Comparison of ENCODE assay signal across 13 mouse cellular contexts in the genomic region with DNA sequence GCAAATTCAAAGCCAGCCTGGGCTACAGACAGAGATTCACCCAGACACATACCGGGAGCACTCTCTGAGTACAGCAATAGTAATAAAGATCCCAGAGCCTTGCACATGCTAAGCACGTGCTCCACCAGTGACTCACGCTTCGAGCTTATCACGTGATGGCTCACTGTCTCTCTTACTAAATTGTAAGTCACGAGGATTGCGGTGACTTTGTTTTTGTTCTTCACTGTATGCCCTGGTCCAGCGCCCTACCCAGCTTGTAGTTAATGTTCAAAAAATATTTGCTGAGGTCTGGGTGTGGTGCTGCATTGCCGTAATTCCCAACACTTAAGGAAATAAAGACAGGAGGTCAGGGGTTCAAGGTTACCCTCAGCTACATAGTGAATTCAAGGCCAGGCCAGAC. TPM values are rescaled to one million over a fixed set of nuclear protein-coding genes. Genes with fewer than 3 reads are reported as not detected.
A peak's percentile ranks its signal among the peaks of the same experiment; 100 is the strongest.
DNase-seq lines count a peak whose midpoint lies in the region; ATAC-seq and TF ChIP-seq lines count a peak whose summit lies in the region.
"Had no signal": no experiment of that assay in that cellular context is flagged by ENCODE, and none has a peak within 500 bp of the region (broad histone marks: within the 10 kb centered on the region; RNA-seq: fewer than 3 reads in every experiment).

No protein-coding gene starts in this region.

- no peak for TF ChIP-seq POLR2A in CH12.LX (IDR thresholded peaks at IDR 0.05; ENCODE audit: low read depth, low read length)

- H3K4me3 ChIP-seq in CH12.LX (replicated peaks in 1 of 3; ENCODE audit: low read depth in 2 of 3, low read length in 2 of 3, poor library complexity in 1 of 3) = no peak overlapping the region
- no peak overlapping the region for H3K4me3 ChIP-seq in intestine, embryonic 15.5 days (replicated peaks)
- no peak overlapping the region for H3K4me3 ChIP-seq in heart, embryonic 11.5 days (ENCODE audit: low read depth, low read length)
- no peak overlapping the region for H3K4me3 ChIP-seq in embryonic facial prominence, embryonic 10.5 days
- H3K4me3 ChIP-seq: limb, embryonic 15.5 days had no signal

- TF ChIP-seq EP300 in CH12.LX (IDR thresholded peaks at IDR 0.05; ENCODE audit: low read length) = no peak

- 61% methylated on average over 9 of the region's 9 CpGs for WGBS in intestine, embryonic 15.5 days
- WGBS in heart, embryonic 11.5 days (ENCODE audit: insufficient replicate concordance) = 76% methylated on average over 9 of the region's 9 CpGs
- 87% methylated on average over 9 of the region's 9 CpGs for WGBS in embryonic facial prominence, embryonic 10.5 days

- peaks cover 12% of the 10 kb centered on the region for H3K9me3 ChIP-seq in CH12.LX (replicated peaks; ENCODE audit: low read length)
- H3K9me3 ChIP-seq in intestine, embryonic 15.5 days = no peaks in the 10 kb centered on the region
- no peaks in the 10 kb centered on the region; the same call in 1 of the 2 replicates for H3K9me3 ChIP-seq in heart, embryonic 11.5 days (replicated peaks; ENCODE audit: control insufficient read depth, low read length)
- peaks cover 12% of the 10 kb centered on the region for H3K9me3 ChIP-seq in embryonic facial prominence, embryonic 10.5 days

- H3K27ac ChIP-seq in CH12.LX (ENCODE audit: insufficient read depth, low read depth) = no peak overlapping the region
- no peak overlapping the region for H3K27ac ChIP-seq in intestine, embryonic 15.5 days
- no peak overlapping the region for H3K27ac ChIP-seq in heart, embryonic 11.5 days (ENCODE audit: low read depth, low read length)
- no peak overlapping the region for H3K27ac ChIP-seq in embryonic facial prominence, embryonic 10.5 days (replicated peaks)
- H3K27ac ChIP-seq: limb, embryonic 15.5 days had no signal

- DNase-seq in layer of hippocampus, adult 11-12 months (ENCODE audit: low spot score) = peak; percentile 20
- DNase-seq in layer of hippocampus, adult 8-10 months (ENCODE audit: low spot score in 2 of 2) = no peak
- DNase-seq in CH12.LX (ENCODE audit: extremely low read depth) (no peak), ZHBTc4 (ENCODE audit: low read depth, low spot score) (peak; percentile 72)
- no peak for DNase-seq in embryonic facial prominence, embryonic 10.5 days (ENCODE audit: low spot score)
- DNase-seq in left cerebral cortex, adult 9 months (ENCODE audit: low spot score in 2 of 2) = no peak
- DNase-seq: cerebellum, adult 9-10 months; gastrocnemius, postnatal 36 days; lung, adult 2 months had no signal

- ATAC-seq in intestine, embryonic 15.5 days = peak; percentile 69
- ATAC-seq in heart, embryonic 11.5 days (replicated peaks; ENCODE audit: insufficient number of reproducible peaks, low FRiP score, low TSS enrichment) = no peak

- peaks cover 6 to 11% of the 10 kb centered on the region in 2 experiments for H3K4me1 ChIP-seq in CH12.LX (ENCODE audit: control insufficient read depth in 1 of 2, insufficient read depth in 2 of 2)
- peaks cover 10% of the 10 kb centered on the region for H3K4me1 ChIP-seq in intestine, embryonic 15.5 days (replicated peaks)
- peaks cover 8% of the 10 kb centered on the region; the same call in 1 of the 2 replicates for H3K4me1 ChIP-seq in heart, embryonic 11.5 days (ENCODE audit: control insufficient read depth, insufficient read depth, low read length)
- peaks cover 30% of the 10 kb centered on the region for H3K4me1 ChIP-seq in embryonic facial prominence, embryonic 10.5 days

- dilution Hi-C loops in CH12.LX (cut with MboI; ENCODE audit: extremely low pct_ligation_motif_present, extremely low pct_unique_long_range_greater_than_20kb, low sequenced_read_pairs) = no loop called here

- no peaks in the 10 kb centered on the region for H3K36me3 ChIP-seq in CH12.LX (replicated peaks in 1 of 2; ENCODE audit: control insufficient read depth in 1 of 2, insufficient read depth in 1 of 2, low read length in 1 of 2)
- H3K36me3 ChIP-seq in intestine, embryonic 15.5 days = no peaks in the 10 kb centered on the region
- no peaks in the 10 kb centered on the region for H3K36me3 ChIP-seq in heart, embryonic 11.5 days (ENCODE audit: control insufficient read depth, insufficient read depth, low read length)
- H3K36me3 ChIP-seq in embryonic facial prominence, embryonic 10.5 days (replicated peaks) = no peaks in the 10 kb centered on the region
- H3K36me3 ChIP-seq: limb, embryonic 15.5 days had no signal

- TF ChIP-seq RAD21 in CH12.LX (IDR thresholded peaks at IDR 0.05; ENCODE audit: low read depth, low read length) = no peak

- H3K4me2 ChIP-seq in CH12.LX (ENCODE audit: insufficient read depth, low read depth, poor library complexity, severe bottlenecking) = no peak overlapping the region
- H3K4me2 ChIP-seq in intestine, embryonic 15.5 days (replicated peaks) = no peak overlapping the region
- no peak overlapping the region for H3K4me2 ChIP-seq in heart, embryonic 11.5 days
- H3K4me2 ChIP-seq: limb, embryonic 15.5 days had no signal

- H3K9ac ChIP-seq in CH12.LX (ENCODE audit: insufficient read depth, low read depth) = no peak overlapping the region
- no peak overlapping the region for H3K9ac ChIP-seq in intestine, embryonic 15.5 days
- H3K9ac ChIP-seq in heart, embryonic 11.5 days (ENCODE audit: low read depth, low read length) = no peak overlapping the region
- H3K9ac ChIP-seq: limb, embryonic 15.5 days had no signal

- TF ChIP-seq CTCF in CH12.LX (conservative IDR thresholded peaks at IDR 0.05 in 1 of 2, IDR thresholded peaks at IDR 0.05 in 1 of 2; ENCODE audit: low read depth in 2 of 2, low read length in 2 of 2) = no peak

- H3K27me3 ChIP-seq in CH12.LX (replicated peaks) = peaks cover 64% of the 10 kb centered on the region
- peaks cover 39% of the 10 kb centered on the region for H3K27me3 ChIP-seq in intestine, embryonic 15.5 days (replicated peaks)
- H3K27me3 ChIP-seq in heart, embryonic 11.5 days (ENCODE audit: control insufficient read depth, insufficient read depth, low read length) = peaks cover 50% of the 10 kb centered on the region
- peaks cover 72% of the 10 kb centered on the region for H3K27me3 ChIP-seq in embryonic facial prominence, embryonic 10.5 days (replicated peaks; ENCODE audit: low read depth, poor library complexity, severe bottlenecking)

- in situ Hi-C loops in CH12.LX (cut with MboI; ENCODE audit: low pct_ligation_motif_present, low pct_unique_long_range_greater_than_20kb, low sequenced_read_pairs) = no loop called here

- H3K79me2 ChIP-seq in CH12.LX (replicated peaks; ENCODE audit: control insufficient read depth, extremely low read depth, insufficient read depth, poor library complexity, severe bottlenecking) = no peaks in the 10 kb centered on the region

TF ChIP-seq in CH12.LX, 34 proteins besides CTCF, POLR2A, EP300 and RAD21:
- TF ChIP-seq BHLHE40 (IDR thresholded peaks at IDR 0.05; ENCODE audit: low read depth, low read length) (peak; percentile 60), MEF2A (IDR thresholded peaks at IDR 0.05; ENCODE audit: borderline replicate concordance, low read depth, low read length) (no peak)
TF ChIP-seq in CH12.LX: peak in this region for 1.

RNA-seq across cellular contexts. Expression of gene Pianp, which starts 3.1 kb away (rescaled TPM):
- 100 to 1,000 TPM; 115 to 179 (median 146) TPM for total RNA-seq in layer of hippocampus, adult 8-10 months (2022)
- total RNA-seq in CH12.LX (2012; rRNA removed) = 0.08 TPM in 1 of 2 replicates, not detected in the other
- total RNA-seq in CH12.LX (2014; rRNA removed) = not detected in 2 replicates
- polyA plus RNA-seq in CH12.LX (2012; ENCODE audit: insufficient read length, low read depth) = not detected in 2 replicates
- 1.8 and 2.1 TPM in 2 replicates for polyA plus RNA-seq in intestine, embryonic 15.5 days (2015; fragmentation: Nextera tagmentation; extraction: Ambion mirVana)
- polyA plus RNA-seq in heart, embryonic 11.5 days (2014; fragmentation: Nextera tagmentation; extraction: Ambion mirVana) = 0.41 TPM in 1 of 2 replicates, not detected in the other
- 0.82 and 1.1 TPM in 2 replicates for polyA plus RNA-seq in embryonic facial prominence, embryonic 10.5 days (2016; fragmentation: Nextera tagmentation; extraction: Ambion mirVana)
- total RNA-seq: megakaryocyte-erythroid progenitor cell, adult 5-6 weeks had no signal

RNA-seq across cellular contexts. Expression of gene Zfp384, which starts 15.6 kb away (rescaled TPM):
- 10 to 100 TPM; 44.6 to 54.5 (median 50.6) TPM for total RNA-seq in layer of hippocampus, adult 8-10 months (2022)
- total RNA-seq in CH12.LX (2012; rRNA removed) = 14.0 and 14.5 TPM in 2 replicates
- total RNA-seq in CH12.LX (2014; rRNA removed) = 14.9 and 17.0 TPM in 2 replicates
- polyA plus RNA-seq in CH12.LX (2012; ENCODE audit: insufficient read length, low read depth) = 32.0 and 34.4 TPM in 2 replicates
- polyA plus RNA-seq in intestine, embryonic 15.5 days (2015; fragmentation: Nextera tagmentation; extraction: Ambion mirVana) = 13.4 and 14.3 TPM in 2 replicates
- 7.1 and 9.9 TPM in 2 replicates for polyA plus RNA-seq in heart, embryonic 11.5 days (2014; fragmentation: Nextera tagmentation; extraction: Ambion mirVana)
- 9.4 and 11.0 TPM in 2 replicates for polyA plus RNA-seq in embryonic facial prominence, embryonic 10.5 days (2016; fragmentation: Nextera tagmentation; extraction: Ambion mirVana)

RNA-seq across cellular contexts. Expression of gene Cops7a, which starts 28.0 kb away (rescaled TPM):
- total RNA-seq in layer of hippocampus, adult 8-10 months (2022) = 100 to 1,000 TPM; 129 to 152 (median 145) TPM
- total RNA-seq in CH12.LX (2012; rRNA removed) = 85.6 and 104 TPM in 2 replicates
- total RNA-seq in CH12.LX (2014; rRNA removed) = 62.8 and 73.2 TPM in 2 replicates
- polyA plus RNA-seq in CH12.LX (2012; ENCODE audit: insufficient read length, low read depth) = 98.6 and 114 TPM in 2 replicates
- polyA plus RNA-seq in intestine, embryonic 15.5 days (2015; fragmentation: Nextera tagmentation; extraction: Ambion mirVana) = 159 and 170 TPM in 2 replicates
- 134 and 142 TPM in 2 replicates for polyA plus RNA-seq in heart, embryonic 11.5 days (2014; fragmentation: Nextera tagmentation; extraction: Ambion mirVana)
- polyA plus RNA-seq in embryonic facial prominence, embryonic 10.5 days (2016; fragmentation: Nextera tagmentation; extraction: Ambion mirVana) = 137 and 146 TPM in 2 replicates

RNA-seq across cellular contexts. Expression of gene Ing4, which starts 46.2 kb away (rescaled TPM):
- 10 to 100 TPM; 50.1 to 63.5 (median 55.4) TPM for total RNA-seq in layer of hippocampus, adult 8-10 months (2022)
- 23.8 and 27.3 TPM in 2 replicates for total RNA-seq in CH12.LX (2012; rRNA removed)
- total RNA-seq in CH12.LX (2014; rRNA removed) = 31.3 and 32.2 TPM in 2 replicates
- polyA plus RNA-seq in CH12.LX (2012; ENCODE audit: insufficient read length, low read depth) = 21.3 and 25.1 TPM in 2 replicates
- polyA plus RNA-seq in intestine, embryonic 15.5 days (2015; fragmentation: Nextera tagmentation; extraction: Ambion mirVana) = 96.2 and 103 TPM in 2 replicates
- 66.6 and 80.5 TPM in 2 replicates for polyA plus RNA-seq in heart, embryonic 11.5 days (2014; fragmentation: Nextera tagmentation; extraction: Ambion mirVana)
- 125 and 137 TPM in 2 replicates for polyA plus RNA-seq in embryonic facial prominence, embryonic 10.5 days (2016; fragmentation: Nextera tagmentation; extraction: Ambion mirVana)

RNA-seq across cellular contexts. Expression of gene Acrbp, which starts 56.1 kb away (rescaled TPM):
- 10 to 100 TPM; 12.8 to 20.9 (median 15.6) TPM for total RNA-seq in layer of hippocampus, adult 8-10 months (2022)
- total RNA-seq in CH12.LX (2012; rRNA removed) (3.1 and 3.3 TPM in 2 replicates), CH12.LX (2014; rRNA removed) (1.1 and 1.7 TPM in 2 replicates)
- polyA plus RNA-seq in CH12.LX (2012; ENCODE audit: insufficient read length, low read depth) = 4.0 and 4.9 TPM in 2 replicates
- 8.5 and 9.3 TPM in 2 replicates for polyA plus RNA-seq in intestine, embryonic 15.5 days (2015; fragmentation: Nextera tagmentation; extraction: Ambion mirVana)
- polyA plus RNA-seq in heart, embryonic 11.5 days (2014; fragmentation: Nextera tagmentation; extraction: Ambion mirVana) = 8.3 TPM in 2 replicates
- polyA plus RNA-seq in embryonic facial prominence, embryonic 10.5 days (2016; fragmentation: Nextera tagmentation; extraction: Ambion mirVana) = 15.9 and 17.8 TPM in 2 replicates

Comparison
In these comparisons a context has a peak if more than half of its experiments do, and no peak if none do; other contexts are left out.
1. DNase-seq: peak in layer of hippocampus, adult 11-12 months (single experiment) and ZHBTc4 (single experiment); none in layer of hippocampus, adult 8-10 months (0 of 2), CH12.LX (single experiment), embryonic facial prominence, embryonic 10.5 days (single experiment) and left cerebral cortex, adult 9 months (0 of 2).